In the genomic region with DNA sequence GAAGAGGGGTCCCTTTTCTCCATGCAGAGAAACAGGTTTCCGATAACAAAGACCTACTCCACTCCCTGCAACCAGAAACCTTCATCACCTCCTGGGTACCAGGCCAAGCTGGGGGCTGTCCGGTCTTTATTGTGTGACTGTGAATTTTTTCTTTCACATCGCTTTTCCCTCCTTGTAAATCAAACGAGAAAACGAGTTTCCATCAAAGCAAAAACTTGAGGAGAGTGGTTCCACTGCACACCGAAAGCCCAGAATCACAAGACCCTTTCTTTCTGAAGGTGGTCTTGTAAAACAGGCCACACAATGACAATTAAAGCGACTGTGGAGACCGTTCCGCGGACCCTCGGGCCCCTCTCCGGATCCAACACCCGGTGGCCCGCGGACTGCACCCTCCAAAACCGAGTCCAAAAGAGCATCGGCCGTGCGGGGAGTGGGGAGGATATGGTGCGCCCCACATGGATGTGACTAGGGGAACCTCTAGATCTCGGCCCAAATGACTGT, we compare ENCODE assay signal across 8 mouse cellular contexts. TPM values are rescaled to one million over a fixed set of nuclear protein-coding genes. Genes with fewer than 3 reads are reported as not detected.
DNase-seq lines count a peak whose midpoint lies in the region; ATAC-seq and TF ChIP-seq lines count a peak whose summit lies in the region.

No protein-coding gene starts in this region.

- no peak for TF ChIP-seq CTCF in lung, embryonic 14.5 days (IDR thresholded peaks at IDR 0.05; ENCODE audit: low read depth)
- no peak for TF ChIP-seq CTCF in heart, postnatal 0 days (IDR thresholded peaks at IDR 0.05; ENCODE audit: low read depth)

- TF ChIP-seq EP300 in heart, postnatal 0 days (IDR thresholded peaks at IDR 0.05; ENCODE audit: low read depth): no peak

- under 1% methylated on average over 21 of the region's 21 CpGs for WGBS in lung, embryonic 14.5 days
- WGBS in heart, postnatal 0 days: 1% methylated on average over 21 of the region's 21 CpGs
- under 1% methylated on average over 21 of the region's 21 CpGs for WGBS in liver, embryonic 16.5 days (ENCODE audit: insufficient replicate concordance)

- peaks cover 16% of the 10 kb centered on the region for H3K4me1 ChIP-seq in lung, embryonic 14.5 days (ENCODE audit: insufficient read depth)
- H3K4me1 ChIP-seq in heart, postnatal 0 days (ENCODE audit: control insufficient read depth, insufficient read depth): peaks cover 16% of the 10 kb centered on the region; the same call in 1 of the 2 replicates
- peaks cover 30% of the 10 kb centered on the region for H3K4me1 ChIP-seq in liver, embryonic 16.5 days (ENCODE audit: control insufficient read depth, low read depth, low read length)

- H3K9ac ChIP-seq in lung, embryonic 14.5 days: peak overlapping the region; percentile 95
- peak overlapping the region; percentile 92 for H3K9ac ChIP-seq in heart, postnatal 0 days (replicated peaks; ENCODE audit: low read depth, low read length)
- peak overlapping the region; percentile 95 for H3K9ac ChIP-seq in liver, embryonic 16.5 days (ENCODE audit: low read depth, low read length)

- H3K4me3 ChIP-seq in lung, embryonic 14.5 days (ENCODE audit: low read depth, low read length): peak overlapping the region; percentile 90
- peak overlapping the region; percentile 87 for H3K4me3 ChIP-seq in heart, postnatal 0 days (ENCODE audit: low read depth, low read length)
- H3K4me3 ChIP-seq in liver, embryonic 16.5 days (ENCODE audit: low read depth, low read length): peak overlapping the region; percentile 87

- peak overlapping the region; percentile 73 for H3K4me2 ChIP-seq in lung, embryonic 14.5 days
- peak overlapping the region; percentile 78 for H3K4me2 ChIP-seq in heart, postnatal 0 days (ENCODE audit: low read depth, low read length)
- peak overlapping the region; percentile 85 for H3K4me2 ChIP-seq in liver, embryonic 16.5 days (ENCODE audit: low read depth, low read length)

- H3K9me3 ChIP-seq in lung, embryonic 14.5 days (ENCODE audit: low read depth, low read length): no peaks in the 10 kb centered on the region
- H3K9me3 ChIP-seq in heart, postnatal 0 days (replicated peaks; ENCODE audit: control insufficient read depth, low read length): no peaks in the 10 kb centered on the region
- no peaks in the 10 kb centered on the region for H3K9me3 ChIP-seq in liver, embryonic 16.5 days (replicated peaks; ENCODE audit: control insufficient read depth, low read length)

- peak overlapping the region; percentile 89 for H3K27ac ChIP-seq in lung, embryonic 14.5 days (ENCODE audit: low read depth)
- peak overlapping the region; percentile 93 for H3K27ac ChIP-seq in heart, postnatal 0 days (ENCODE audit: low read depth)
- peak overlapping the region; percentile 80 for H3K27ac ChIP-seq in liver, embryonic 16.5 days (ENCODE audit: low read length)

- 0 out of 2 replicates have a peak, but pooled peaks cover 3% of the 10 kb centered on the region for H3K36me3 ChIP-seq in lung, embryonic 14.5 days (ENCODE audit: insufficient read depth)
- no peaks in the 10 kb centered on the region; the same call in 1 of the 2 replicates for H3K36me3 ChIP-seq in heart, postnatal 0 days (replicated peaks; ENCODE audit: control insufficient read depth, insufficient read depth, low read length)
- no peaks in the 10 kb centered on the region; the same call in 1 of the 2 replicates for H3K36me3 ChIP-seq in liver, embryonic 16.5 days (ENCODE audit: control insufficient read depth, insufficient read depth)

- H3K27me3 ChIP-seq in lung, embryonic 14.5 days (ENCODE audit: insufficient read depth, low read length): no peaks in the 10 kb centered on the region
- no peaks in the 10 kb centered on the region for H3K27me3 ChIP-seq in heart, postnatal 0 days (ENCODE audit: control insufficient read depth, insufficient read depth, low read length)
- no peaks in the 10 kb centered on the region for H3K27me3 ChIP-seq in liver, embryonic 16.5 days (ENCODE audit: control insufficient read depth, insufficient read depth, low read depth, low read length)

- peak; percentile 43 for DNase-seq in lung, embryonic 14.5 days
- no peak for DNase-seq in lung, postnatal 14 days
- DNase-seq in c-Kit-positive CD71-positive TER-119-positive erythroid progenitor cells, embryonic 14.5 days (ENCODE audit: low spot score): peak; percentile 27
- DNase-seq in heart, postnatal 0 days (ENCODE audit: low spot score): no peak
- no peak for DNase-seq in urinary bladder, postnatal 4 days (ENCODE audit: low spot score in 2 of 2)
- DNase-seq in urinary bladder, adult 2 months (ENCODE audit: low spot score): no peak

- peak; percentile 43 for ATAC-seq in lung, embryonic 14.5 days (ENCODE audit: insufficient read depth)
- peak; percentile 20; the same call in 1 of the 2 replicates for ATAC-seq in heart, postnatal 0 days (ENCODE audit: insufficient read depth, low read depth)
- peak; percentile 52 for ATAC-seq in liver, embryonic 16.5 days (ENCODE audit: low read depth)
- no peak for ATAC-seq in megakaryocyte progenitor cell, adult 5-6 weeks (replicated peaks; ENCODE audit: poor library complexity)

RNA-seq across cellular contexts. Expression of gene F2r, which starts 0.6 kb away (rescaled TPM):
- 109 and 110 TPM in 2 replicates for polyA plus RNA-seq in lung, embryonic 14.5 days (2014; fragmentation: Nextera tagmentation; extraction: Ambion mirVana)
- total RNA-seq in heart, postnatal 0 days (2014; rRNA removed; ENCODE audit: low replicate concordance): 105 and 161 TPM in 2 replicates
- polyA plus RNA-seq in heart, postnatal 0 days (2015; fragmentation: Nextera tagmentation; extraction: Ambion mirVana): 62.1 and 63.9 TPM in 2 replicates
- 37.2 and 37.5 TPM in 2 replicates for polyA plus RNA-seq in liver, embryonic 16.5 days (2015; fragmentation: Nextera tagmentation; extraction: Ambion mirVana)
- 6.6 and 9.5 TPM in 2 replicates for polyA plus RNA-seq in urinary bladder, adult 2 months (2012; rRNA removed)
- 3.8 and 9.6 TPM in 2 replicates for total RNA-seq in megakaryocyte progenitor cell, adult 5-6 weeks (2015)
- total RNA-seq in megakaryocyte progenitor cell, adult 5-6 weeks (2017): 2.5 and 6.2 TPM in 2 replicates

Comparison
In these comparisons a context has a peak if more than half of its experiments do, and no peak if none do; other contexts are left out.
1. DNase-seq: peak in lung, embryonic 14.5 days (single experiment) and c-Kit-positive CD71-positive TER-119-positive erythroid progenitor cells, embryonic 14.5 days (single experiment); none in lung, postnatal 14 days (single experiment), heart, postnatal 0 days (single experiment), urinary bladder, postnatal 4 days (0 of 2) and urinary bladder, adult 2 months (single experiment).
2. Peak in every context shown above with its lines, with median percentiles within 50 percentile points of each other: H3K27ac ChIP-seq, H3K4me2 ChIP-seq, H3K4me3 ChIP-seq and H3K9ac ChIP-seq.